Mouse (Mus musculus) CH12.LX (cell line): ENCODE data around the gene Pfn1. TPM values are rescaled to one million over a fixed set of nuclear protein-coding genes. Genes with fewer than 3 reads are reported as not detected.

Experiments used
- DNase-seq: peaks from one replicate; pipeline ENCODE4 v3.0.0-alpha.2; 2013; ENCODE audit errors: extremely low read depth
- H3K27ac ChIP-seq: 2 replicates; pipeline ENCODE4 v1.5.1; 2012; ENCODE audit warnings: low read depth, mild to moderate bottlenecking, control low read depth, moderate library complexity; ENCODE audit not compliant: insufficient read depth
- H3K27me3 ChIP-seq: replicated peaks from 2 replicates; pipeline ENCODE3; 2012; ENCODE audit warnings: inconsistent platforms
- H3K36me3 ChIP-seq, 2 experiments: replicated peaks in 1 of 2; 2 replicates each; pipeline versions ENCODE3 to v1.6.1; 2012; ENCODE audit warnings: inconsistent platforms in 1 of 2, low read length in 1 of 2, mild to moderate bottlenecking in 1 of 2, mixed read lengths in 1 of 2, moderate library complexity in 1 of 2; ENCODE audit not compliant: control insufficient read depth in 1 of 2, insufficient read depth in 1 of 2
- H3K4me1 ChIP-seq, 2 experiments: 2 replicates each; pipeline ENCODE4 v1.6.1; 2012; ENCODE audit warnings: inconsistent platforms in 1 of 2, moderate library complexity in 1 of 2; ENCODE audit not compliant: insufficient read depth in 2 of 2, control insufficient read depth in 1 of 2
- H3K4me2 ChIP-seq: 2 replicates; pipeline ENCODE4 v1.6.1; 2012; ENCODE audit warnings: low read depth, mild to moderate bottlenecking, control low read depth; ENCODE audit not compliant: poor library complexity, insufficient read depth, severe bottlenecking
- H3K4me3 ChIP-seq, 3 experiments: fragments of 150-350 bp in 1 of 3; sonication (generic) in 1 of 3; replicated peaks in 1 of 3; 2 replicates each; pipeline versions ENCODE3 to v1.5.1; 2011 to 2012; ENCODE audit warnings: low read depth in 2 of 3, low read length in 2 of 3, mild to moderate bottlenecking in 2 of 3, moderate library complexity in 2 of 3, control low read depth in 1 of 3, improper control_type of control experiment in 1 of 3, inconsistent platforms in 1 of 3, mixed read lengths in 1 of 3; ENCODE audit not compliant: poor library complexity in 1 of 3
- H3K79me2 ChIP-seq: replicated peaks from 2 replicates; pipeline ENCODE4 v1.6.1; 2012; ENCODE audit warnings: mild to moderate bottlenecking, moderate library complexity; ENCODE audit not compliant: control insufficient read depth, poor library complexity, insufficient read depth, severe bottlenecking; ENCODE audit errors: extremely low read depth
- H3K9ac ChIP-seq: 2 replicates; pipeline ENCODE4 v1.6.1; 2012; ENCODE audit warnings: low read depth, mild to moderate bottlenecking, control low read depth, moderate library complexity; ENCODE audit not compliant: insufficient read depth
- H3K9me3 ChIP-seq: replicated peaks from 2 replicates; pipeline ENCODE3; 2012; ENCODE audit warnings: low read length, inconsistent platforms, mixed read lengths
- BHLHE40 ChIP-seq: IDR thresholded peaks from 2 replicates; pipeline ENCODE4 v1.6.1; 2011; ENCODE audit warnings: mild to moderate bottlenecking, low read depth, low read length, improper control_type of control experiment
- CHD1 ChIP-seq: IDR thresholded peaks from 2 replicates; pipeline ENCODE4 v1.6.1; 2012; ENCODE audit warnings: low read depth, low read length, improper control_type of control experiment, inconsistent platforms
- CHD2 ChIP-seq: IDR thresholded peaks from 2 replicates; pipeline ENCODE4 v1.6.1; 2011; ENCODE audit warnings: low read length, improper control_type of control experiment
- CTCF ChIP-seq, 2 experiments: IDR thresholded peaks in 1 of 2; conservative IDR thresholded peaks in 1 of 2; 2 replicates each; pipeline ENCODE4 v1.5.1; 2011 to 2012; ENCODE audit warnings: low read depth in 2 of 2, low read length in 2 of 2, improper control_type of control experiment in 1 of 2, inconsistent platforms in 1 of 2, mild to moderate bottlenecking in 1 of 2, moderate library complexity in 1 of 2
- E2F4 ChIP-seq: IDR thresholded peaks from 2 replicates; pipeline ENCODE4 v1.6.1; 2011; ENCODE audit warnings: low read depth, low read length, improper control_type of control experiment; ENCODE audit not compliant: insufficient replicate concordance
- ELF1 ChIP-seq: IDR thresholded peaks from 2 replicates; pipeline ENCODE4 v1.6.1; 2014; ENCODE audit warnings: low read depth, mild to moderate bottlenecking, inconsistent platforms, low read length, improper control_type of control experiment
- EP300 ChIP-seq: IDR thresholded peaks from 2 replicates; pipeline ENCODE4 v1.6.1; 2011; ENCODE audit warnings: low read length, improper control_type of control experiment
- GABPA ChIP-seq: IDR thresholded peaks from 2 replicates; pipeline ENCODE4 v1.6.1; 2012; ENCODE audit warnings: low read depth, low read length, improper control_type of control experiment, inconsistent platforms; ENCODE audit not compliant: insufficient replicate concordance
- HCFC1 ChIP-seq: IDR thresholded peaks from 2 replicates; pipeline ENCODE4 v1.6.1; 2012; ENCODE audit warnings: low read depth, mild to moderate bottlenecking, inconsistent platforms, low read length, improper control_type of control experiment
- JUN ChIP-seq: IDR thresholded peaks from 2 replicates; pipeline ENCODE4 v1.6.1; 2011; ENCODE audit warnings: low read depth, mild to moderate bottlenecking, low read length, improper control_type of control experiment, moderate library complexity; ENCODE audit not compliant: insufficient read depth
- KAT2A ChIP-seq: IDR thresholded peaks from 2 replicates; pipeline ENCODE4 v1.6.1; 2012; ENCODE audit warnings: low read length, improper control_type of control experiment, inconsistent platforms; ENCODE audit not compliant: insufficient replicate concordance
- MAX ChIP-seq: IDR thresholded peaks from 2 replicates; pipeline ENCODE4 v1.6.1; 2011; ENCODE audit warnings: low read length, improper control_type of control experiment
- MAZ ChIP-seq: IDR thresholded peaks from 2 replicates; pipeline ENCODE4 v1.6.1; 2012; ENCODE audit warnings: low read depth, mild to moderate bottlenecking, inconsistent platforms, low read length, improper control_type of control experiment, moderate library complexity
- MEF2A ChIP-seq: IDR thresholded peaks from 2 replicates; pipeline ENCODE4 v1.6.1; 2014; ENCODE audit warnings: low read depth, mild to moderate bottlenecking, inconsistent platforms, low read length, improper control_type of control experiment, borderline replicate concordance
- MYC ChIP-seq: IDR thresholded peaks from 2 replicates; pipeline ENCODE4 v1.6.1; 2011; ENCODE audit warnings: low read depth, mild to moderate bottlenecking, improper control_type of control experiment, low read length
- NELFE ChIP-seq: IDR thresholded peaks from 2 replicates; pipeline ENCODE4 v1.6.1; 2011; ENCODE audit warnings: low read depth, low read length, improper control_type of control experiment
- NRF1 ChIP-seq: IDR thresholded peaks from 2 replicates; pipeline ENCODE4 v1.6.1; 2014; ENCODE audit warnings: low read depth, mild to moderate bottlenecking, inconsistent platforms, low read length, improper control_type of control experiment, moderate library complexity
- PAX5 ChIP-seq: IDR thresholded peaks from 2 replicates; pipeline ENCODE4 v1.6.1; 2012; ENCODE audit warnings: low read length, inconsistent platforms, mixed read lengths
- POLR2A ChIP-seq: IDR thresholded peaks from 2 replicates; pipeline ENCODE4 v1.6.1; 2011; ENCODE audit warnings: low read depth, mild to moderate bottlenecking, improper control_type of control experiment, low read length
- RAD21 ChIP-seq: IDR thresholded peaks from 2 replicates; pipeline ENCODE4 v1.6.1; 2011; ENCODE audit warnings: low read depth, mild to moderate bottlenecking, low read length, improper control_type of control experiment, moderate library complexity
- RCOR1 ChIP-seq: conservative IDR thresholded peaks from 2 replicates; pipeline ENCODE4 v1.6.1; 2012; ENCODE audit warnings: low read depth, mild to moderate bottlenecking, inconsistent platforms, low read length, improper control_type of control experiment
- SIN3A ChIP-seq: IDR thresholded peaks from 2 replicates; pipeline ENCODE4 v1.6.1; 2012; ENCODE audit warnings: low read length, improper control_type of control experiment, inconsistent platforms
- SMC3 ChIP-seq: IDR thresholded peaks from 2 replicates; pipeline ENCODE4 v1.6.1; 2011; ENCODE audit warnings: low read depth, low read length, improper control_type of control experiment
- TBP ChIP-seq: conservative IDR thresholded peaks from 2 replicates; pipeline ENCODE4 v1.6.1; 2011; ENCODE audit warnings: low read depth, low read length, improper control_type of control experiment
- TCF12 ChIP-seq: IDR thresholded peaks from 2 replicates; pipeline ENCODE4 v1.6.1; 2014; ENCODE audit warnings: low read depth, mild to moderate bottlenecking, inconsistent platforms, low read length, improper control_type of control experiment
- UBTF ChIP-seq: IDR thresholded peaks from 2 replicates; pipeline ENCODE4 v1.6.1; 2012; ENCODE audit warnings: low read depth, mild to moderate bottlenecking, inconsistent platforms, low read length, improper control_type of control experiment, moderate library complexity
- USF2 ChIP-seq: conservative IDR thresholded peaks from 2 replicates; pipeline ENCODE4 v1.6.1; 2011; ENCODE audit warnings: low read depth, low read length, improper control_type of control experiment
- ZC3H11A ChIP-seq: IDR thresholded peaks from 2 replicates; pipeline ENCODE4 v1.6.1; 2012; ENCODE audit warnings: low read depth, mild to moderate bottlenecking, inconsistent platforms, low read length, improper control_type of control experiment
- ZKSCAN1 ChIP-seq: IDR thresholded peaks from 2 replicates; pipeline ENCODE4 v1.6.1; 2012; ENCODE audit warnings: low read depth, inconsistent platforms, low read length, improper control_type of control experiment, borderline replicate concordance
- ZMIZ1 ChIP-seq: IDR thresholded peaks from 2 replicates; pipeline ENCODE4 v1.6.1; 2012; ENCODE audit warnings: low read depth, mild to moderate bottlenecking, inconsistent platforms, low read length, improper control_type of control experiment
- ZNF384 ChIP-seq: IDR thresholded peaks from 2 replicates; pipeline ENCODE4 v1.6.1; 2012; ENCODE audit warnings: low read depth, low read length, improper control_type of control experiment, inconsistent platforms
- dilution Hi-C: fragments of 300-500 bp; cut with MboI; formaldehyde crosslinking; loops from 2 replicates; pipeline ENCODE4 v1.14.3; 2020; ENCODE audit warnings: low sequenced_read_pairs; ENCODE audit not compliant: extremely low pct_unique_long_range_greater_than_20kb, extremely low pct_ligation_motif_present
- in situ Hi-C: fragments of 300-500 bp; cut with MboI; formaldehyde crosslinking; loops from 3 replicates; pipeline ENCODE4 v1.14.3; 2019; ENCODE audit warnings: low sequenced_read_pairs, low pct_ligation_motif_present, low pct_unique_long_range_greater_than_20kb, mixed read lengths
- polyA plus RNA-seq: library from polyadenylated mRNA; unstranded; fragments of >175 nt; gene quantifications from 2 replicates; pipeline ENCODE4 v1.2.1, GENCODE M21; 2012; ENCODE audit warnings: low read depth; ENCODE audit not compliant: insufficient read length
- total RNA-seq, 2 experiments: library from RNA; depleted of rRNA; stranded (reverse); fragments of 300-350 nt in 1 of 2; fragments of >200 nt in 1 of 2; gene quantifications; 2 replicates each; pipeline ENCODE4 v1.2.3; 2012 to 2014

The Pfn1 gene
- total and polyA plus RNA-seq, 3 experiments, result 844 to 2,624 (median 1,045) TPM

DNA sequence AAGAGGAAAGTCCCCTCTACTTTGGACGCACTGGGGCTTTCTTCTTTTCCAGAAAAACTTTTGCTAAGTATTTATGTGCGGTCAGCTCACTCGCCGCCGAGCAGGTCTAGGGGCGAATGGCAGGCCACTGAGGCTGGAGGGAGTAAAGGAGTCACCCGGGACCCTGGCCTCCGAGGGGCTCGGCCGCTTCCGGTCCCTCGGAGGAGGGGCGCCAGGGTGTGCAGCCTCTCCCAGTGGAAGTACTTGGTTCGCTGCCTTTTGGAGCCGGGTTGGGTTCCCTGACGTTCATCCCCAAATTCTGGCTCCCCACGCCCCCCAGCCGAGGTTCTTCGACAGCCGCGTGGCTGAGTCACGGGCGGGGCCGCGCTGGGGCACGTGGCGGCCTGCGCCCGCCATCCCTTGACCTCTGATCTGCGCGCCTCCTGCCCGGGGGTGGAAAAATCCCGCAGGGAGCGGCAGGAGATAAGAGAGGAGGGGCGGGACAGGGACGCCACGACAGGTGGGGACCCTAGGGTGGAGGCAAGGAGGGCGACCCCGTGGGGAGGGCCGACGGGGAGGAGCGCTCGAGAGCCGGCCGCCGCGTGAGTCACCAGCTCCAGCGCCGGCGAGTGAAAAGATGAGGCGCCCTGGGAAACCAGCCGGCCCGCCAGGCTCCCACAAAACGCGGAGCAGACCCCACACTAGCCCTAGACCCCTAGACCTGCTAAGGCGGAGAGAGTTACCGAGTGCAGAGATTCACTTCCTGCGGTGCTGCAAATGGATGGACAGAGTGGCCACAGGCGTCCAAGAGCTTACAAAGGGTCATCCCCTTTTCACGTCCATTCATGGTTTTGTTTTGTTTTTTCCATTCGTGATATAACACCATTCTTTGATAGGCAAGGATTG, 1.4 kb upstream of the Pfn1 start (continued):
- TF ChIP-seq ZKSCAN1 (no peak), BHLHE40 (peak; percentile 94), JUN (no peak), GABPA (no peak), MYC (peak; percentile 90), TBP (peak; percentile 67; the same call in 1 of the 2 replicates), KAT2A (peak; percentile 61; the same call in 1 of the 2 replicates), USF2 (no peak), NELFE (peak; percentile 56; the same call in 1 of the 2 replicates), HCFC1 (peak; percentile 40), CHD1 (no peak; the same call in 1 of the 2 replicates), CHD2 (no peak), POLR2A (peak; percentile 55), CTCF (conservative IDR thresholded peaks at IDR 0.05 in 1 of 2, IDR thresholded peaks at IDR 0.05 in 1 of 2; ENCODE audit: low read depth in 2 of 2, low read length in 2 of 2) (no peak), NRF1 (peak; percentile 32; the same call in 1 of the 2 replicates)

DNA sequence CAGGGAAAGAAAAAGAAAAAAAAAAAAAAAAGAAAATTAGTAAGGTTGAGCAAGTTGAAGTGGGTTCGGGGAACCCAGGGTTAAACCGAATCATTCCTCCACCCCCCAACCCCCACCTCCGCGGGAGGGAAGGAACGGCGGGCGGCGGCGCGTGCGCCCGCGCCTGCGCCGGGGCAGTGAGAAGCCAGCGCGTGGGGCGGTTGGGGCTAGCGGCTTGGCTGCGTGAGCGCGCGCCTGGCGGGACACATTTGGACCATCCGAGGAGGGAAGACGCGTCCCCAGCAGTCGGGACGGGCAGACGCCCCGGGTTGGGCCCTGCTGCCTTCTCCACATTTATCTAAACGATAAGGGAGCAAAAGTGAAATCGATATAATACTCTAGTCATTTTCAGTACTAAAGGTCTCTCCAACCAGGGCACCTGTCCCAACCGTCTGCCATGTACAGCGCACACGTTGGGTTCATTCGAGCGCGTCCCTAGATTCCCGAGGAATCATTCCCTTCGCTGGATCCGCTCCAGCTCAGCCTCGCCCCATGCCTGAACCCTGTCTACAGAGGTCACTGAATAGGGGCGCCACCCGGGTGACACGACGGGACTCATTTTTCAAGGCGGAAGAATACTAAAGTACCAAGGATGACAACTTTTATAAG, 603 bp upstream of the Pfn1 start:
- H3K9ac ChIP-seq, result peak overlapping the region; percentile 90
- no peaks in the 10 kb centered on the region for H3K27me3 ChIP-seq
- H3K27ac ChIP-seq, result peak overlapping the region; percentile 95
- peaks cover 14 to 50% of the 10 kb centered on the region in 2 experiments for H3K4me1 ChIP-seq
- DNase-seq, result peak; percentile 87
- dilution Hi-C loops (no loop called here), in situ Hi-C loops (no loop called here)
- peaks cover 25 to 48% of the 10 kb centered on the region in 2 experiments for H3K36me3 ChIP-seq
- no peaks in the 10 kb centered on the region for H3K9me3 ChIP-seq
- H3K79me2 ChIP-seq, result peaks cover 43% of the 10 kb centered on the region
- peak overlapping the region; percentile 62 for H3K4me2 ChIP-seq
- peak overlapping the region; percentile 65 to 78 (median 69) for H3K4me3 ChIP-seq
- peak; percentile 94 for TF ChIP-seq NRF1
- no peak; the same call in 1 of the 2 replicates for TF ChIP-seq MEF2A
- TF ChIP-seq GABPA, result 0 out of 2 replicates have a peak, but pooled peaks have one; percentile 6
- TF ChIP-seq RAD21, result no peak
- no peak for TF ChIP-seq KAT2A
- TF ChIP-seq MAX, result peak; percentile 79; the same call in 1 of the 2 replicates
- TF ChIP-seq SMC3, result no peak
- peak; percentile 95 for TF ChIP-seq ZMIZ1
- TF ChIP-seq MYC, result peak; percentile 86
- no peak for TF ChIP-seq ZC3H11A
- TF ChIP-seq MAZ, result no peak; the same call in 1 of the 2 replicates
- peak; percentile 51 for TF ChIP-seq EP300
- TF ChIP-seq ZNF384, result peak; percentile 5; the same call in 1 of the 2 replicates
- TF ChIP-seq USF2, result no peak
- peak; percentile 83; the same call in 1 of the 2 replicates for TF ChIP-seq E2F4
- TF ChIP-seq BHLHE40, result peak; percentile 92
- TF ChIP-seq CHD2, result no peak; the same call in none of the 2 replicates
- TF ChIP-seq HCFC1, result peak; percentile 23; the same call in 1 of the 2 replicates
- peak; percentile 87 for TF ChIP-seq TCF12
- TF ChIP-seq ELF1, result peak; percentile 59; the same call in 1 of the 2 replicates
- TF ChIP-seq NELFE, result peak; percentile 96
- TF ChIP-seq PAX5, result no peak
- peak; percentile 36; the same call in 1 of the 2 replicates for TF ChIP-seq POLR2A
- 0 out of 2 replicates have a peak, but pooled peaks have one; percentile 41 for TF ChIP-seq UBTF
- TF ChIP-seq SIN3A, result peak; percentile 93
- no peak for TF ChIP-seq CTCF (conservative IDR thresholded peaks at IDR 0.05 in 1 of 2, IDR thresholded peaks at IDR 0.05 in 1 of 2; ENCODE audit: low read depth in 2 of 2, low read length in 2 of 2)
- TF ChIP-seq RCOR1, result 0 out of 2 replicates have a peak, but pooled peaks have one; percentile 78
